Mouse (Mus musculus): ENCODE data around the gene Erf. TPM values are rescaled to one million over a fixed set of nuclear protein-coding genes. Genes with fewer than 3 reads are reported as not detected.

Gene Erf
- polyA plus RNA-seq (2014; fragmentation: Nextera tagmentation; extraction: Ambion mirVana) = 11.7 and 13.9 TPM in 2 replicates

- Histone ChIP-seq H3K4me3 (ENCODE audit: low read depth, low read length) (peak within 1 kb of the TSS; percentile 92), H3K27me3 (ENCODE audit: control insufficient read depth, insufficient read depth, low read length) (no peaks in the 10 kb centered on the region), H3K9me3 (ENCODE audit: control insufficient read depth, low read length) (no peaks in the 10 kb centered on the region), H3K36me3 (ENCODE audit: control insufficient read depth, insufficient read depth, low read length) (peaks cover under 1% of the 10 kb centered on the region; the same call in 1 of the 2 replicates), H3K27ac (ENCODE audit: low read depth, low read length) (peak within 1 kb of the TSS; percentile 88), H3K4me1 (ENCODE audit: control insufficient read depth, insufficient read depth, low read length) (peaks cover 35% of the 10 kb centered on the region), H3K9ac (ENCODE audit: low read length) (peak within 1 kb of the TSS; percentile 87), H3K4me2 (peak within 1 kb of the TSS; percentile 74)
- ATAC-seq (ENCODE audit: low FRiP score) = peak; percentile 82
- DNase-seq (ENCODE audit: low spot score, missing footprints) = peak; percentile 100
- 2% methylated on average over 65 of the region's 81 CpGs for WGBS
Observed at GRCm38 (mm10) chr7:25250141-25250972, at the start of gene Erf. TSS of gene Erf (minus strand) at chr7:25250761.

- H3K4me1 ChIP-seq (ENCODE audit: control insufficient read depth, insufficient read depth, low read length) = peaks cover 8% of the 10 kb centered on the region
- H3K27me3 ChIP-seq (ENCODE audit: control insufficient read depth, insufficient read depth, low read length) = no peaks in the 10 kb centered on the region
- peak within 1 kb of the TSS; percentile 82 for H3K4me2 ChIP-seq
- DNase-seq (ENCODE audit: low spot score, missing footprints) = peak; percentile 99
- 1% methylated on average over 52 of the region's 52 CpGs for WGBS
- peak within 1 kb of the TSS; percentile 81 for H3K9ac ChIP-seq (ENCODE audit: low read length)
- peak within 1 kb of the TSS; percentile 81 for H3K4me3 ChIP-seq (ENCODE audit: low read depth, low read length)
- peak; percentile 92 for ATAC-seq (ENCODE audit: low FRiP score)
- H3K36me3 ChIP-seq (ENCODE audit: control insufficient read depth, insufficient read depth, low read length) = peaks cover 6% of the 10 kb centered on the region
- no peaks in the 10 kb centered on the region for H3K9me3 ChIP-seq (ENCODE audit: control insufficient read depth, low read length)
- peak within 1 kb of the TSS; percentile 89 for H3K27ac ChIP-seq (ENCODE audit: low read depth, low read length)
Observed at GRCm38 (mm10) chr7:25297454-25298325, 47.1 kb upstream of the Erf start, which contains the start of gene Pafah1b3. TSS of gene Pafah1b3 (minus strand) at chr7:25297986.

GRCm38 (mm10) chr7:25296945-25297453 lies 46.4 kb upstream of the Erf start:
- ATAC-seq (ENCODE audit: low FRiP score) (no peak; the same call in 1 of the 2 replicates), DNase-seq (ENCODE audit: low spot score, missing footprints) (peak; percentile 84)
- H3K27ac ChIP-seq (ENCODE audit: low read depth, low read length) = peak overlapping the region; percentile 89
- H3K4me2 ChIP-seq = peak overlapping the region; percentile 82
- peaks cover 6% of the 10 kb centered on the region for H3K36me3 ChIP-seq (ENCODE audit: control insufficient read depth, insufficient read depth, low read length)
- no peaks in the 10 kb centered on the region for H3K27me3 ChIP-seq (ENCODE audit: control insufficient read depth, insufficient read depth, low read length)
- peak overlapping the region; percentile 81 for H3K9ac ChIP-seq (ENCODE audit: low read length)
- H3K4me3 ChIP-seq (ENCODE audit: low read depth, low read length) = peak overlapping the region; percentile 81
- no peaks in the 10 kb centered on the region for H3K9me3 ChIP-seq (ENCODE audit: control insufficient read depth, low read length)
- under 1% methylated on average over 21 of the region's 21 CpGs for WGBS
- peaks cover 8% of the 10 kb centered on the region for H3K4me1 ChIP-seq (ENCODE audit: control insufficient read depth, insufficient read depth, low read length)

GRCm38 (mm10) chr7:25294960-25295722 lies 44.6 kb upstream of the Erf start:
- no peak overlapping the region for H3K4me3 ChIP-seq (ENCODE audit: low read depth, low read length)
- 87% methylated on average over 12 of the region's 12 CpGs for WGBS
- no peak for DNase-seq (ENCODE audit: low spot score, missing footprints)
- no peaks in the 10 kb centered on the region for H3K27me3 ChIP-seq (ENCODE audit: control insufficient read depth, insufficient read depth, low read length)
- H3K4me2 ChIP-seq = no peak overlapping the region
- H3K9me3 ChIP-seq (ENCODE audit: control insufficient read depth, low read length) = no peaks in the 10 kb centered on the region
- no peak overlapping the region for H3K27ac ChIP-seq (ENCODE audit: low read depth, low read length)
- no peak for ATAC-seq (ENCODE audit: low FRiP score)
- H3K4me1 ChIP-seq (ENCODE audit: control insufficient read depth, insufficient read depth, low read length) = peaks cover 8% of the 10 kb centered on the region
- H3K36me3 ChIP-seq (ENCODE audit: control insufficient read depth, insufficient read depth, low read length) = peaks cover 17% of the 10 kb centered on the region
- H3K9ac ChIP-seq (ENCODE audit: low read length) = no peak overlapping the region

- 95% methylated on average over 4 of the region's 4 CpGs for WGBS
- H3K4me3 ChIP-seq (ENCODE audit: low read depth, low read length) = no peak overlapping the region
- peaks cover 8% of the 10 kb centered on the region for H3K4me1 ChIP-seq (ENCODE audit: control insufficient read depth, insufficient read depth, low read length)
- H3K27ac ChIP-seq (ENCODE audit: low read depth, low read length) = no peak overlapping the region
- peaks cover 24% of the 10 kb centered on the region for H3K36me3 ChIP-seq (ENCODE audit: control insufficient read depth, insufficient read depth, low read length)
- no peak for ATAC-seq (ENCODE audit: low FRiP score)
- no peak overlapping the region for H3K4me2 ChIP-seq
- no peak for DNase-seq (ENCODE audit: low spot score, missing footprints)
- H3K9ac ChIP-seq (ENCODE audit: low read length) = no peak overlapping the region
- peaks cover 3% of the 10 kb centered on the region; the same call in 1 of the 2 replicates for H3K9me3 ChIP-seq (ENCODE audit: control insufficient read depth, low read length)
- H3K27me3 ChIP-seq (ENCODE audit: control insufficient read depth, insufficient read depth, low read length) = no peaks in the 10 kb centered on the region
Observed at GRCm38 (mm10) chr7:25294495-25294894, 43.9 kb upstream of the Erf start.

GRCm38 (mm10) chr7:25293191-25293739 lies 42.7 kb upstream of the Erf start:
- no peak for DNase-seq (ENCODE audit: low spot score, missing footprints)
- Histone ChIP-seq H3K27ac (ENCODE audit: low read depth, low read length) (no peak overlapping the region), H3K4me3 (ENCODE audit: low read depth, low read length) (no peak overlapping the region), H3K36me3 (ENCODE audit: control insufficient read depth, insufficient read depth, low read length) (peaks cover 36% of the 10 kb centered on the region), H3K9me3 (ENCODE audit: control insufficient read depth, low read length) (peaks cover 3% of the 10 kb centered on the region; the same call in 1 of the 2 replicates), H3K4me1 (ENCODE audit: control insufficient read depth, insufficient read depth, low read length) (peaks cover 8% of the 10 kb centered on the region), H3K27me3 (ENCODE audit: control insufficient read depth, insufficient read depth, low read length) (no peaks in the 10 kb centered on the region), H3K4me2 (no peak overlapping the region), H3K9ac (ENCODE audit: low read length) (no peak overlapping the region)
- ATAC-seq (ENCODE audit: low FRiP score) = no peak
- 90% methylated on average over 10 of the region's 10 CpGs for WGBS

- Histone ChIP-seq H3K4me2 (no peak overlapping the region), H3K4me3 (ENCODE audit: low read depth, low read length) (no peak overlapping the region), H3K27ac (ENCODE audit: low read depth, low read length) (no peak overlapping the region), H3K36me3 (ENCODE audit: control insufficient read depth, insufficient read depth, low read length) (peaks cover 43% of the 10 kb centered on the region), H3K4me1 (ENCODE audit: control insufficient read depth, insufficient read depth, low read length) (peaks cover 8% of the 10 kb centered on the region), H3K27me3 (ENCODE audit: control insufficient read depth, insufficient read depth, low read length) (no peaks in the 10 kb centered on the region), H3K9ac (ENCODE audit: low read length) (no peak overlapping the region), H3K9me3 (ENCODE audit: control insufficient read depth, low read length) (peaks cover 3% of the 10 kb centered on the region; the same call in 1 of the 2 replicates)
- ATAC-seq (ENCODE audit: low FRiP score) (no peak), DNase-seq (ENCODE audit: low spot score, missing footprints) (no peak)
- WGBS = 70% methylated on average over 7 of the region's 7 CpGs
Observed at GRCm38 (mm10) chr7:25292107-25292506, 41.5 kb upstream of the Erf start.

- Histone ChIP-seq H3K27ac (ENCODE audit: low read depth, low read length) (no peak overlapping the region), H3K9me3 (ENCODE audit: control insufficient read depth, low read length) (peaks cover 3% of the 10 kb centered on the region; the same call in 1 of the 2 replicates), H3K36me3 (ENCODE audit: control insufficient read depth, insufficient read depth, low read length) (peaks cover 53% of the 10 kb centered on the region), H3K4me3 (ENCODE audit: low read depth, low read length) (no peak overlapping the region), H3K27me3 (ENCODE audit: control insufficient read depth, insufficient read depth, low read length) (no peaks in the 10 kb centered on the region), H3K4me2 (no peak overlapping the region), H3K9ac (ENCODE audit: low read length) (no peak overlapping the region), H3K4me1 (ENCODE audit: control insufficient read depth, insufficient read depth, low read length) (no peaks in the 10 kb centered on the region)
- DNase-seq (ENCODE audit: low spot score, missing footprints) (no peak), ATAC-seq (ENCODE audit: low FRiP score) (no peak)
- WGBS = 96% methylated on average over 2 of the region's 2 CpGs
Observed at GRCm38 (mm10) chr7:25290911-25291310, 40.4 kb upstream of the Erf start.
